8 mouse cellular contexts compared by ENCODE assay signal in genomic region chr11:55113209-55113860, GRCm38 (mm10). TPM values are rescaled to one million over a fixed set of nuclear protein-coding genes. Genes with fewer than 3 reads are reported as not detected.
DNase-seq lines count a peak whose midpoint lies in the region; ATAC-seq and TF ChIP-seq lines count a peak whose summit lies in the region.

No protein-coding gene starts in this region.

- peaks cover 18% of the 10 kb centered on the region for H3K4me1 ChIP-seq in kidney, embryonic 16.5 days (ENCODE audit: insufficient read depth, low read length)
- H3K4me1 ChIP-seq in lung, embryonic 14.5 days (ENCODE audit: insufficient read depth): 0 out of 2 replicates have a peak, but pooled peaks cover 3% of the 10 kb centered on the region
- peaks cover 7% of the 10 kb centered on the region; the same call in 1 of the 2 replicates for H3K4me1 ChIP-seq in stomach, embryonic 16.5 days (ENCODE audit: control insufficient read depth, insufficient read depth, low read length)

- H3K27me3 ChIP-seq in kidney, embryonic 16.5 days (ENCODE audit: insufficient read depth, low read length): no peaks in the 10 kb centered on the region
- no peaks in the 10 kb centered on the region for H3K27me3 ChIP-seq in lung, embryonic 14.5 days (ENCODE audit: insufficient read depth, low read length)
- H3K27me3 ChIP-seq in stomach, embryonic 16.5 days (ENCODE audit: control insufficient read depth, insufficient read depth, low read length): no peaks in the 10 kb centered on the region

- H3K36me3 ChIP-seq in kidney, embryonic 16.5 days (ENCODE audit: insufficient read depth, low read length): no peaks in the 10 kb centered on the region
- no peaks in the 10 kb centered on the region for H3K36me3 ChIP-seq in lung, embryonic 14.5 days (ENCODE audit: insufficient read depth)
- H3K36me3 ChIP-seq in stomach, embryonic 16.5 days (ENCODE audit: control insufficient read depth, insufficient read depth, low read length): no peaks in the 10 kb centered on the region

- no peak for TF ChIP-seq CTCF in lung, embryonic 14.5 days (IDR thresholded peaks at IDR 0.05; ENCODE audit: low read depth)

- intact Hi-C loops in gastrocnemius, postnatal 14 days (cut with DNase I; ENCODE audit: low total_unique reads): no loop called here

- no peak overlapping the region for H3K9ac ChIP-seq in kidney, embryonic 16.5 days (replicated peaks; ENCODE audit: low read length)
- no peak overlapping the region for H3K9ac ChIP-seq in lung, embryonic 14.5 days
- H3K9ac ChIP-seq in stomach, embryonic 16.5 days (ENCODE audit: low read length): no peak overlapping the region

- WGBS in kidney, embryonic 16.5 days: 64% methylated on average over 7 of the region's 7 CpGs
- WGBS in lung, embryonic 14.5 days: 40% methylated on average over 7 of the region's 7 CpGs
- 48% methylated on average over 7 of the region's 7 CpGs for WGBS in stomach, embryonic 16.5 days

- 0 out of 2 replicates have a peak, but pooled peaks cover 4% of the 10 kb centered on the region for H3K9me3 ChIP-seq in kidney, embryonic 16.5 days (ENCODE audit: low read length)
- H3K9me3 ChIP-seq in lung, embryonic 14.5 days (ENCODE audit: low read depth, low read length): no peaks in the 10 kb centered on the region
- H3K9me3 ChIP-seq in stomach, embryonic 16.5 days (replicated peaks; ENCODE audit: control insufficient read depth, low read length): no peaks in the 10 kb centered on the region; the same call in 1 of the 2 replicates

- no peak overlapping the region for H3K4me2 ChIP-seq in kidney, embryonic 16.5 days (replicated peaks; ENCODE audit: low read depth, low read length)
- H3K4me2 ChIP-seq in lung, embryonic 14.5 days: no peak overlapping the region
- no peak overlapping the region for H3K4me2 ChIP-seq in stomach, embryonic 16.5 days (ENCODE audit: low read depth, low read length)

- peak overlapping the region; percentile 39; the same call in 1 of the 2 replicates for H3K27ac ChIP-seq in kidney, embryonic 16.5 days (ENCODE audit: low read length)
- H3K27ac ChIP-seq in lung, embryonic 14.5 days (ENCODE audit: low read depth): peak overlapping the region; percentile 70
- H3K27ac ChIP-seq in stomach, embryonic 16.5 days (ENCODE audit: low read length): no peak overlapping the region

- no peak overlapping the region for H3K4me3 ChIP-seq in kidney, embryonic 16.5 days (ENCODE audit: low read length)
- H3K4me3 ChIP-seq in lung, embryonic 14.5 days (ENCODE audit: low read depth, low read length): no peak overlapping the region
- no peak overlapping the region for H3K4me3 ChIP-seq in stomach, embryonic 16.5 days (replicated peaks; ENCODE audit: low read length)

- peak; percentile 55; the same call in 1 of the 2 replicates for ATAC-seq in kidney, embryonic 16.5 days (ENCODE audit: low FRiP score, low TSS enrichment)
- peak; percentile 51; the same call in 1 of the 2 replicates for ATAC-seq in lung, embryonic 14.5 days (ENCODE audit: insufficient read depth)
- ATAC-seq in stomach, embryonic 16.5 days (ENCODE audit: insufficient read depth, low FRiP score): peak; percentile 44; the same call in 1 of the 2 replicates

- no peak for DNase-seq in kidney, adult 18-20 months
- DNase-seq in brain, adult 2 months (ENCODE audit: low read depth, low spot score): peak; percentile 54
- peak; percentile 44 for DNase-seq in lung, embryonic 14.5 days
- no peak for DNase-seq in gastrocnemius, postnatal 14 days
- DNase-seq in cerebellum, postnatal 36 days: no peak
- no peak for DNase-seq in kidney, adult 8-10 months

RNA-seq across cellular contexts. Expression of gene Gm2a, which starts 15.4 kb away (rescaled TPM):
- polyA plus RNA-seq in kidney, embryonic 16.5 days (2015; fragmentation: Nextera tagmentation; extraction: Ambion mirVana): 38.0 and 39.7 TPM in 2 replicates
- 15.4 and 18.4 TPM in 2 replicates for polyA plus RNA-seq in lung, embryonic 14.5 days (2014; fragmentation: Nextera tagmentation; extraction: Ambion mirVana)
- polyA plus RNA-seq in stomach, embryonic 16.5 days (2015; fragmentation: Nextera tagmentation; extraction: Ambion mirVana): 26.5 and 28.8 TPM in 2 replicates
- 1 to 10 TPM; 9.0 to 9.9 TPM for total RNA-seq in gastrocnemius, postnatal 14 days (2021)

RNA-seq across cellular contexts. Expression of gene Ccdc69, which starts 35.4 kb away (rescaled TPM):
- 3.0 and 3.6 TPM in 2 replicates for polyA plus RNA-seq in kidney, embryonic 16.5 days (2015; fragmentation: Nextera tagmentation; extraction: Ambion mirVana)
- 1.9 and 2.4 TPM in 2 replicates for polyA plus RNA-seq in lung, embryonic 14.5 days (2014; fragmentation: Nextera tagmentation; extraction: Ambion mirVana)
- polyA plus RNA-seq in stomach, embryonic 16.5 days (2015; fragmentation: Nextera tagmentation; extraction: Ambion mirVana): 3.5 and 3.7 TPM in 2 replicates
- total RNA-seq in gastrocnemius, postnatal 14 days (2021): 10 to 100 TPM in 1 of 2 experiments, 1 to 10 TPM in 1; 7.8 to 14.0 TPM

RNA-seq across cellular contexts. Expression of gene Slc36a3, which starts 38.2 kb away (rescaled TPM):
- polyA plus RNA-seq in kidney, embryonic 16.5 days (2015; fragmentation: Nextera tagmentation; extraction: Ambion mirVana): not detected in 2 replicates
- not detected in 2 replicates for polyA plus RNA-seq in lung, embryonic 14.5 days (2014; fragmentation: Nextera tagmentation; extraction: Ambion mirVana)
- polyA plus RNA-seq in stomach, embryonic 16.5 days (2015; fragmentation: Nextera tagmentation; extraction: Ambion mirVana): not detected in 2 replicates
- not detected for total RNA-seq in gastrocnemius, postnatal 14 days (2021)

Comparison
In these comparisons a context has a peak if more than half of its experiments do, and no peak if none do; other contexts are left out.
1. DNase-seq: peak in brain, adult 2 months (single experiment) and lung, embryonic 14.5 days (single experiment); none in kidney, adult 18-20 months (single experiment), gastrocnemius, postnatal 14 days (single experiment), cerebellum, postnatal 36 days (0 of 2) and kidney, adult 8-10 months (0 of 2).
2. Peak in every context shown above with its lines, with median percentiles within 50 percentile points of each other: ATAC-seq.